Mouse (Mus musculus) liver, embryonic 12.5 days (tissue): Measurements from ENCODE around the gene Fcrl1. TPM values are rescaled to one million over a fixed set of nuclear protein-coding genes. Genes with fewer than 3 reads are reported as not detected.

ENCODE experiments used
- ATAC-seq: fragments of 200-750 bp; cut with Nextera tagmentation; 2 replicates; pipeline ENCODE4 v1.8.0; 2017; ENCODE audit warnings: moderate number of reproducible peaks, mild to moderate bottlenecking, moderate library complexity
- H3K27ac ChIP-seq: fragments of 300-500 bp; sonication (generic); 2 replicates; pipeline ENCODE4 v1.5.1; 2016; ENCODE audit warnings: mild to moderate bottlenecking
- H3K27me3 ChIP-seq: fragments of 300-500 bp; sonication (generic); replicated peaks from 2 replicates; pipeline ENCODE4 v1.6.1; 2016; ENCODE audit warnings: mild to moderate bottlenecking, moderate library complexity
- H3K36me3 ChIP-seq: fragments of 300-500 bp; sonication (generic); 2 replicates; pipeline ENCODE4 v1.6.1; 2016; ENCODE audit warnings: mild to moderate bottlenecking, moderate library complexity
- H3K4me1 ChIP-seq: fragments of 300-500 bp; sonication (generic); 2 replicates; pipeline ENCODE4 v1.6.1; 2016
- H3K4me2 ChIP-seq: fragments of 300-500 bp; sonication (generic); 2 replicates; pipeline ENCODE4 v1.6.1; 2016; ENCODE audit warnings: mild to moderate bottlenecking, moderate library complexity
- H3K4me3 ChIP-seq: fragments of 300-500 bp; sonication (generic); 2 replicates; pipeline ENCODE4 v1.5.1; 2016; ENCODE audit warnings: mild to moderate bottlenecking, moderate library complexity
- H3K9ac ChIP-seq: fragments of 300-500 bp; sonication (generic); 2 replicates; pipeline ENCODE4 v1.6.1; 2016; ENCODE audit warnings: mild to moderate bottlenecking, moderate library complexity
- H3K9me3 ChIP-seq: fragments of 300-500 bp; sonication (generic); replicated peaks from 2 replicates; pipeline ENCODE4 v1.6.1; 2016; ENCODE audit warnings: mild to moderate bottlenecking, moderate library complexity
- WGBS: fragments of 180-500 bp; shearing (Covaris S2); methylation state at CpG from one replicate; pipeline ENCODE4 v1.1.7; 2016; ENCODE audit not compliant: insufficient replicate concordance; 5-methylcytosine and 5-hydroxymethylcytosine counted together
- polyA plus RNA-seq: library from polyadenylated mRNA; unstranded; fragments of >200 nt; fragmentation: Nextera tagmentation; extraction: Ambion mirVana; gene quantifications from 2 replicates; pipeline ENCODE4 v1.2.1, GENCODE M21; 2016

Gene Fcrl1
- polyA plus RNA-seq, 1 experiment from 2014 or later, result 0.79 TPM

GRCm38 (mm10) chr3:87381806-87382712 lies 5.9 kb downstream of the Fcrl1 start:
- no peak for ATAC-seq
- Histone ChIP-seq H3K9me3 (no peaks in the 10 kb centered on the region), H3K36me3 (no peaks in the 10 kb centered on the region), H3K9ac (no peak overlapping the region), H3K27me3 (no peaks in the 10 kb centered on the region), H3K27ac (no peak overlapping the region), H3K4me2 (no peak overlapping the region), H3K4me1 (no peaks in the 10 kb centered on the region), H3K4me3 (no peak overlapping the region)
- WGBS, result 27% methylated on average over 7 of the region's 7 CpGs

GRCm38 (mm10) chr3:87383308-87383707 lies 7.1 kb downstream of the Fcrl1 start:
- Histone ChIP-seq H3K4me1 (no peaks in the 10 kb centered on the region), H3K9me3 (no peaks in the 10 kb centered on the region), H3K27me3 (no peaks in the 10 kb centered on the region), H3K36me3 (no peaks in the 10 kb centered on the region), H3K27ac (no peak overlapping the region), H3K4me3 (no peak overlapping the region), H3K4me2 (no peak overlapping the region), H3K9ac (no peak overlapping the region)
- no peak for ATAC-seq
- WGBS, result 84% methylated on average over 3 of the region's 3 CpGs

GRCm38 (mm10) chr3:87385105-87385504 lies 8.9 kb downstream of the Fcrl1 start:
- Histone ChIP-seq H3K27me3 (no peaks in the 10 kb centered on the region), H3K4me1 (no peaks in the 10 kb centered on the region), H3K36me3 (no peaks in the 10 kb centered on the region), H3K27ac (no peak overlapping the region), H3K4me2 (no peak overlapping the region), H3K9ac (no peak overlapping the region), H3K4me3 (no peak overlapping the region), H3K9me3 (no peaks in the 10 kb centered on the region)
- no peak for ATAC-seq
- whole genome bisulfite sequencing, result 63% methylated on average over 9 of the region's 9 CpGs

- no peaks in the 10 kb centered on the region for H3K4me1 ChIP-seq
- no peaks in the 10 kb centered on the region for H3K9me3 ChIP-seq
- ATAC-seq, result no peak
- no peak overlapping the region for H3K4me3 ChIP-seq
- no peak overlapping the region for H3K9ac ChIP-seq
- no peak overlapping the region for H3K4me2 ChIP-seq
- 40% methylated on average over 1 of the region's 1 CpGs for WGBS
- H3K36me3 ChIP-seq, result no peaks in the 10 kb centered on the region
- no peak overlapping the region for H3K27ac ChIP-seq
- H3K27me3 ChIP-seq, result no peaks in the 10 kb centered on the region
Measured at GRCm38 (mm10) chr3:87390935-87391334, 14.7 kb downstream of the Fcrl1 start.

GRCm38 (mm10) chr3:87398809-87399208 lies 22.6 kb downstream of the Fcrl1 start:
- no peak overlapping the region for H3K4me3 ChIP-seq
- no peak overlapping the region for H3K9ac ChIP-seq
- no peaks in the 10 kb centered on the region for H3K36me3 ChIP-seq
- no peaks in the 10 kb centered on the region for H3K9me3 ChIP-seq
- no peak overlapping the region for H3K4me2 ChIP-seq
- H3K4me1 ChIP-seq, result no peaks in the 10 kb centered on the region
- no peak for ATAC-seq
- no peaks in the 10 kb centered on the region for H3K27me3 ChIP-seq
- WGBS, result 50% methylated on average over 4 of the region's 4 CpGs
- no peak overlapping the region for H3K27ac ChIP-seq

- ATAC-seq, result no peak
- Histone ChIP-seq H3K27ac (no peak overlapping the region), H3K27me3 (no peaks in the 10 kb centered on the region), H3K9me3 (no peaks in the 10 kb centered on the region), H3K4me1 (no peaks in the 10 kb centered on the region), H3K36me3 (no peaks in the 10 kb centered on the region), H3K9ac (no peak overlapping the region), H3K4me3 (no peak overlapping the region), H3K4me2 (no peak overlapping the region)
- WGBS, result 64% methylated on average over 4 of the region's 4 CpGs
Measured at GRCm38 (mm10) chr3:87399906-87400305, 23.7 kb downstream of the Fcrl1 start.

- WGBS, result 20% methylated on average over 5 of the region's 5 CpGs
- ATAC-seq, result no peak
Measured at GRCm38 (mm10) chr3:87401321-87401720, 25.1 kb downstream of the Fcrl1 start.

GRCm38 (mm10) chr3:87408171-87408570 lies 32.0 kb downstream of the Fcrl1 start:
- Histone ChIP-seq H3K27ac (no peak overlapping the region), H3K27me3 (no peaks in the 10 kb centered on the region), H3K9me3 (no peaks in the 10 kb centered on the region), H3K36me3 (no peaks in the 10 kb centered on the region), H3K4me1 (no peaks in the 10 kb centered on the region), H3K9ac (no peak overlapping the region), H3K4me3 (no peak overlapping the region), H3K4me2 (no peak overlapping the region)
- peak; percentile 55; the same call in 1 of the 2 replicates for ATAC-seq
- WGBS, result 10% methylated on average over 4 of the region's 4 CpGs

More at GRCm38 (mm10) chr3:87401321-87401720, 25.1 kb downstream of the Fcrl1 start:
- H3K36me3 ChIP-seq, result no peaks in the 10 kb centered on the region
- no peak overlapping the region for H3K9ac ChIP-seq
- no peak overlapping the region for H3K27ac ChIP-seq
- no peaks in the 10 kb centered on the region for H3K9me3 ChIP-seq
- H3K4me2 ChIP-seq, result no peak overlapping the region
- no peaks in the 10 kb centered on the region for H3K4me1 ChIP-seq
- no peak overlapping the region for H3K4me3 ChIP-seq
- H3K27me3 ChIP-seq, result no peaks in the 10 kb centered on the region

- Histone ChIP-seq H3K9me3 (no peaks in the 10 kb centered on the region), H3K27ac (no peak overlapping the region)
- no peak for ATAC-seq
Measured at GRCm38 (mm10) chr3:87409196-87409935, 33.2 kb downstream of the Fcrl1 start.

GRCm38 (mm10) chr3:87410605-87411004 lies 34.4 kb downstream of the Fcrl1 start:
- H3K4me3 ChIP-seq, result no peak overlapping the region
- no peak overlapping the region for H3K4me2 ChIP-seq
- H3K36me3 ChIP-seq, result no peaks in the 10 kb centered on the region
- H3K27me3 ChIP-seq, result no peaks in the 10 kb centered on the region
- ATAC-seq, result no peak
- no peaks in the 10 kb centered on the region for H3K4me1 ChIP-seq
- H3K9ac ChIP-seq, result no peak overlapping the region
- H3K9me3 ChIP-seq, result no peaks in the 10 kb centered on the region
- 75% methylated on average over 6 of the region's 6 CpGs for WGBS
- no peak overlapping the region for H3K27ac ChIP-seq

More at GRCm38 (mm10) chr3:87409196-87409935, 33.2 kb downstream of the Fcrl1 start:
- H3K4me3 ChIP-seq, result no peak overlapping the region
- H3K27me3 ChIP-seq, result no peaks in the 10 kb centered on the region
- WGBS, result 76% methylated on average over 4 of the region's 4 CpGs
- no peaks in the 10 kb centered on the region for H3K36me3 ChIP-seq
- no peaks in the 10 kb centered on the region for H3K4me1 ChIP-seq
- no peak overlapping the region for H3K9ac ChIP-seq
- H3K4me2 ChIP-seq, result no peak overlapping the region

- Histone ChIP-seq H3K4me2 (no peak overlapping the region), H3K27me3 (no peaks in the 10 kb centered on the region), H3K4me3 (no peak overlapping the region), H3K36me3 (no peaks in the 10 kb centered on the region), H3K4me1 (no peaks in the 10 kb centered on the region), H3K27ac (no peak overlapping the region), H3K9me3 (no peaks in the 10 kb centered on the region), H3K9ac (no peak overlapping the region)
- 15% methylated on average over 12 of the region's 12 CpGs for WGBS
- peak; percentile 44; the same call in 1 of the 2 replicates for ATAC-seq
Measured at GRCm38 (mm10) chr3:87411150-87411549, 35.0 kb downstream of the Fcrl1 start.

- no peak overlapping the region for H3K9ac ChIP-seq
- H3K36me3 ChIP-seq, result no peaks in the 10 kb centered on the region
- no peaks in the 10 kb centered on the region for H3K9me3 ChIP-seq
- H3K27ac ChIP-seq, result no peak overlapping the region
- 31% methylated on average over 1 of the region's 1 CpGs for WGBS
- no peaks in the 10 kb centered on the region for H3K4me1 ChIP-seq
- H3K4me2 ChIP-seq, result no peak overlapping the region
- H3K4me3 ChIP-seq, result no peak overlapping the region
- no peak for ATAC-seq
- no peaks in the 10 kb centered on the region for H3K27me3 ChIP-seq
Measured at GRCm38 (mm10) chr3:87420645-87421044, 44.5 kb downstream of the Fcrl1 start.
